Mouse (Mus musculus): ENCODE measurements at regions not wholly inside any gene's neighbourhood (a gene's known extent, or its start where the extent isn't known, plus 50 kb on each side); places are given as distances from the start of the nearest gene placed in this dataset.
"Not testable (repeated sequence)": the region's sequence is repeated elsewhere in the genome, so short reads cannot be mapped to it uniquely, and the experiment has no call there.

DNA sequence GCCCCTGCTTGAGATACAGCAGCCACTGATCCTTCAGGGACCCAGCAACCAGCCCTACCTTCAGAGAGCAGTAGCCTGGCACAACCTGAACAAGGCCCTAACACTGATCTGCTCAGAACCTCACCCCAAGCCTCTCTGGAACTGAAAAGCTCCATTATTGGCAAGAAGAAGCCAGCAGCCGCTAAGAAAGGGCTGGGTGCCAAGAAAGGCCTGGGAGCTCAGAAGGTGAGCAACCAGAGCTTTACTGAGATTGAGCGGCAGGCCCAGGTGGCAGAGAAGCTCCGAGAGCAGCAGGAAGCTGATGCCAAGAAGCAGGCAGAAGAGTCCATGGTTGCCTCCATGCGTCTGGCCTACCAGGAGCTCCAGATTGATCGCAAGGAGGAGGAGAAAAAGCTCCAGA lies 74.4 kb upstream of the Oxtr start:
- not testable (repeated sequence) for DNase-seq (ENCODE audit: low spot score)

DNA sequence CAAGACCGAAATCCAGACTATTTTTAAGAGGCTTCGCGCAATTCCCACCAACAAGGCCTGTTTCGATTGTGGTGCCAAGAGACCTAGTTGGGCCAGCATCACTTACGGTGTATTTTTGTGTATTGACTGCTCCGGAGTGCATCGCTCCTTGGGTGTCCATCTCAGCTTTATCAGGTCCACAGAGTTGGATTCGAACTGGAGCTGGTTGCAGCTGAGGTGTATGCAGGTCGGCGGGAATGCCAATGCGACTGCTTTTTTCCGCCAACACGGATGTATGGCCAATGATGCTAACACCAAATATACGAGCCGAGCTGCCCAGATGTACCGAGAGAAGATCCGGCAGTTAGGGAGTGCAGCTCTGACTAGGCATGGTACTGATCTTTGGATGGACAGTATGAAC lies 73.9 kb upstream of the Oxtr start:
- not testable (repeated sequence) for DNase-seq (ENCODE audit: low spot score)

GRCm38 (mm10) chr6:112562039-112562438 lies 72.3 kb upstream of the Oxtr start:
- DNase-seq (ENCODE audit: low spot score): no peak

GRCm38 (mm10) chr6:112561568-112561967 lies 71.8 kb upstream of the Oxtr start:
- no peak for DNase-seq (ENCODE audit: low spot score)

DNA sequence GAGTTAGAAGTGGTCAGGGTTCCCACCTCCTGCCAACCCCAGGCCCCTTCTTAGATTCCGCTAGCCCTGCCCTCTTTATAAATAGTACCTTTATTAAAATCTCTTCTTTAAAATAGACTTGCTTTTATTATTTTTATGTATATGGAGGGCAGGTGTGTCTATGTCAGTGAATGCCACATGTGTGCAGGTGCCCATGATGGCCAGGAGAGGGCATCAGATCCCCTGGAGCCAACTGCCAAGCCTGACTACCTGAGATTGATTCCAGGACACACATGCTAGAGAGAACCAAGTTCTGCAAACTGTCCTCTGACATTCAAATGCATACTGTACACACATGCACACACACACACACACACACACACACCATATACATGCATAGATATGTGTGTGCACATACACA lies 69.8 kb upstream of the Oxtr start:
- DNase-seq (ENCODE audit: low spot score): no peak

- no peak for DNase-seq (ENCODE audit: low spot score)
Measured at GRCm38 (mm10) chr6:112557516-112557915, 67.8 kb upstream of the Oxtr start.

- DNase-seq (ENCODE audit: low spot score): no peak
Measured at GRCm38 (mm10) chr6:112556401-112557165, 66.8 kb upstream of the Oxtr start.

DNA sequence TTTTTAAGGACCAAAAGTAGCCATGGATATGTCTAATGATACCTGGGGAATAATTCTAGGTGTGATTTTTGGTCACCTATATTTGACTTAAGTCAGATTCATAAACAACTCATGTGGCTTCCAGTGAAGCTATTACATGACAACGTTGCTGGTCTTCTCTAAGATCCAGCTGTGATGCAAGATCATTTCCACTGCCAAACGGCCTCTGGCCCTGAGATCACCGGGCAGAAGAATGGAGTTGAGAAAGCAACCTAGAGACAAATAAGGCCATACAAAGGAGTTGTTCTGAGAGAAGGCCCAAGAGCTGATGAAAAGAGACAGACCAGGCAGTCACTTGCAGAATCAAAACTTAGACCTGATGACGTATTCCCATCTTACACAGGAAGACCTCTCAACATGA lies 64.3 kb upstream of the Oxtr start:
- DNase-seq (ENCODE audit: low spot score): no peak

GRCm38 (mm10) chr6:112553231-112553920 lies 63.6 kb upstream of the Oxtr start:
- no peak for DNase-seq (ENCODE audit: low spot score)

DNA sequence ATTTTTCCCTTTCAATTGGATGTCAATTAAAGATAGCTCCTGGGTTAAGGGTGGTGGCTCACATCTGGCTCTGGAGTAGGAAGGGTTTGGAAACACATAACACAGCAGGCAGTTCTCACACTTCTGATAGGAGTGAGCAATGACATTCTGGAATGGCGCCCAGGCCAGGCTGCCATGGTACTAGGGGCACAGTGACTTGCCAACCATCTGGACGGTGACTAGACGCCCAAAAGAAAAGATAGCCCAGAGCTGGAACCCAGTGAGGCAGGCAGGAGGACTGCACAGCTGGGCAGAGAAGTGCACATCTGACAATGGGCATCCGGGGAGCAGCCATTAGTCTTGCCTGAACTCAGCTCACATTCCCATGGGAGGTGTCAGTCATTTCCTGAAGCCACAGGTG lies 62.8 kb upstream of the Oxtr start:
- no peak for DNase-seq (ENCODE audit: low spot score)

DNA sequence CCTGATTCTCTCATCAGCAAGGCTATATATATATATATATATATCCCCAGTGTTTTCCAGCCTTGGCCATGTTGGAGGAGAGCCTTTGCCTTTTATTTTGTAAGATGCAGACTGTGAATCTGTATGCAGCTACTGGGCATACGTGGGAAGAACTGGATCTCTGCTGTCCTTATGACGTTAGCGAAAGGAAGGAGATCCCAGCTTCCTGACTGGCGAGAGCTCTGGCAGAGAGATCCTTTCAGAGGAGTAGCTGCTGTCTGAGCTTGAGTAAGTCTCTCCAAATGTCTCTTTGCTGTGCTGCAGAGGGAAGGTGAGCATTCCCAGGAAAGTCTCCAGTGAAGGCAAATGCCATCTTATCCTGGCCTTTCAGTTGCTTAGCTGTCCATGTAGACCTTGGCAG lies 61.6 kb upstream of the Oxtr start:
- DNase-seq (ENCODE audit: low spot score): no peak

DNA sequence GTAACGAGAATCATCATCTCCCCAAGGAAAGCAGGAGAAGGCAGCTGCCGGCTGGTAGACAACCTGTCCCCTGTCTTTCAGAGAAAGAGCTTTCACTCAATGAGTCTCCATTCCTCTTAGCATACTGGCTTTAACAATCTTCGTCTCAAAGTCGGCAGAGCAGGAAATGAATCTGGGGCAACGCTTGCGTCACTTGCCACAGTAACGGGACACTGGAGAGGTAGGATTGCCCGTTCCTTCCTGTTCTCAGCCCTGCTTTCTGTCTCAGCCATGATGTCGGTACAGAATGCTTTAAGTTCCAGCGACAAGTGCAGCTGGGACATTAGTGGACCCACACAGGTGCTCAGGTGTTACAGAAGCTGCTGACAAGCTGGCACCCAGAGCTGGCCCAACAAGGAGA lies 57.5 kb upstream of the Oxtr start:
- DNase-seq (ENCODE audit: low spot score): peak; percentile 25

DNA sequence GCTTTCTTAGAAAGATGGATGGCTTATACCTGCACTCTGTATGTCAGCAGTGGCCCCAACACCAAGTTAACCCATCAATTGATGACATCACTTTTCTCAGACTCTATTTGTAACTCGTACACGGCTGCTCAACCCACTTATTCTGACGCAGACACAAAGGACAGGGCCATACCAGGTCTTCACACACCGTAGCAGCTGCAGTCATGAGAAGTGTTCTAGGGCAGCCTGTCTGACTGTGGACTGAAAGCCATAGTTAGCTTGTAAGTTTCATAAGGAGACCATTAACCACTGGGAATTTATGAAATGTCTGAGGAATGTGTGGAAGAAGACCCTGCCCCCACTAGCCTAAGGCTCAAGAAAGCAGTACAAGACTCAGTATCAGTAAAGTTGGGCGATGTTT lies 56.3 kb upstream of the Oxtr start:
- DNase-seq (ENCODE audit: low spot score): no peak

DNA sequence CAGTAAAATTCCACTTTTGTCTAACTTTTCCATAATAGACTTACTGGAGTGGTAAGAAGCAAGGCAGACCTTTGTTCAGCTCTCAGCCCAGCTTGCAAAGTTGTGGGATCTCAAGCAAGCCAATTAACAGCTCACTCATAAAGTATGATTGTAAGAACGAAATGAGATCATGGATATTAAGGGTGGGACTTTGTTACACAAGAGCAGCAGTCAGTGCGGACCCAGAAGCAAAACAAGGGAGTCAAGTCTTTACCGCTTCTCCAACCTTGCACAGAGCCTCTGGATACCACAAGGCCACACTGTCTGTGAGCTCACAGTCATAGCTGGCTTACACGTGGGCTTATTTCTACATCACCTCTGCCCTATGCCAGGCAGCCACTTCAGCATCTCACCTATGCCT lies 54.6 kb upstream of the Oxtr start:
- DNase-seq (ENCODE audit: low spot score): no peak

DNA sequence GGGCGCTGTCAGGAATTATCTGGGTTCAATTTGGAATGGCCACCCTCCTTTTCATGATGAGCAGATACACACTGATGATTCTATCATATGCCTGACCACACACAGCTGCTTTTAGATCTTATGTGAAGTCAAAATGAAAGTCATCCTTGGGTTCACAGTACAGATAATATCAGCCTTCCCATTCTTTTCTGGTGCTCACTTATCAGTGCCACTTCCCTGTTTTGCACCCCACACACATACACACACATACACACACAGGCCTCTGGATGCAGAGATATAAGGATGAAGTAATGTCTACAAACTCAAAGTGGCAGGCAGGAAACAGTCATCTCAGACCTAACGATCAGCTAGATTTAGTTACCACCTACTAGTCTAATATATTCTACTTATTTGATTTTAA lies 52.9 kb upstream of the Oxtr start:
- DNase-seq (ENCODE audit: low spot score): no peak

Data from T-cell, adult 2 months (primary cell).